Mouse (Mus musculus) cerebellum, postnatal 14 days (tissue): ENCODE measurements around the gene Gm2663.
"Not testable (repeated sequence)": the region's sequence is repeated elsewhere in the genome, so short reads cannot be mapped to it uniquely, and the experiment has no call there.

Experiments used
- DNase-seq, 2 experiments: peaks; one replicate each; pipeline ENCODE4 v3.0.0; 2021; ENCODE audit warnings: mixed read lengths in 2 of 2

Gene Gm2663

DNA sequence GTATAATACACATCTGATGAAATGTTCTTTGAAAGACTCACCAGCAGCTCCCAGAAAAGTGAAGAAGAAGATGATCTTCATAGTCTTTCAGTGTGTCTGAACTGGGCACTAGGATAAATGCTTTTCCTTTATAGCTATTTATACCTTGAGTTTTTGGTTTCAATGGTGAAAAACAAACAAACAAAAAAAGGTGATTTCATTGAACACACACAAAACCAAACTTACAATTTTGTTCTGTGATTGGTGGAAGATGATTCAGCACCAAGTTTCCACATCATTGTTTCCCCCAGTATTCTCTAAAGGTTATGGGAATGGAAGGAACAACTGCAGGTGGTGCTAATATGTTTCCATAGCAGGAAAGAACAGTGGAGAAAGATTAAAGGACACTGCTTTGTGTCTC is at the start of gene Gm2663:
Gene Gm2663 (minus strand): TSS at position 101 of the 400 bp plus-strand sequence.
- not testable (repeated sequence) for DNase-seq

GRCm38 (mm10) chr6:41048602-41049001 is 49.3 kb upstream of the Gm2663 start:
- no peak for DNase-seq

GRCm38 (mm10) chr6:41047961-41048360 is 48.7 kb upstream of the Gm2663 start:
- DNase-seq = no peak

GRCm38 (mm10) chr6:41047202-41047601 is 47.9 kb upstream of the Gm2663 start:
- DNase-seq = no peak

DNA sequence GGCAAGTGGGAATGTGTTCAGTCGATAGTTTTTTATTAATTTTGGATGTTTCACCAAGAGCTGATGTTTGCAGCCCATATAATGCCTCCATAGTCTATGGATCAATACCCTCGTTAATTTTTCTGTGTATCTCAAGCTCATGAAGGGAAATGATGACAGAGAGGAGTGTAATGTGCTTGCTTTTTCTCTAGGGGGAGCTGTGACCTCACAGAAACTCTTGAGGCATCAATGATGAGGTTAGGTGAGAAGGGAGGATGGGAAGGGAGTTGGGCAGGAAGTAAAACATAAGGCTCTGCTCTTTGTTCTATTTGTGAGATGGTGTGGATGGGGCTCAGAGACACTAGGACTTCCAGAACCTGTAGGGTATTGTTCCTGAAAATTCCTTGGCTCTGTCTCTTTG is 47.3 kb upstream of the Gm2663 start:
- DNase-seq = no peak

DNA sequence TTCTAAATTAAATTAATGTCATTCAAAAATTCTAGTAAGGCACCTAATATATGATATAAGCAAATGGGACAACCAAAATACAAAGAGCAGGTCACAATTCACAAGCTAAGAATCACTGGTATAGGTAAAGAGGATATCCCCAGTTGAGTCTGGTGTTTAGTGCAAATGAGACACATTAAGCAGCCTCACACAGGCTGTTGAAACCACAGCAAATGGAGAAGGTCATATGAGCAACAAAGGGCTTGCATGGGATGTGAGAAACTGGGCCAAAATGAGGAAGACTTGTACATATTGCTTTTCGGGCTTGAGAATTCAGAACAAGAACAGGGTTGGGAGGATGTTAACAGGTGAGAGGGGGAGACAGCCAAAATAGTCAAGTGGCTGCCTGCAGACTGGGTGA is 45.5 kb upstream of the Gm2663 start:
- DNase-seq = no peak

GRCm38 (mm10) chr6:41044314-41044713 is 45.0 kb upstream of the Gm2663 start:
- no peak for DNase-seq

GRCm38 (mm10) chr6:41035409-41035808 is 36.1 kb upstream of the Gm2663 start, which contains the start of gene 2210010C04Rik:
Gene 2210010C04Rik, minus strand, starts transcription at chr6:41035509.
- no peak for DNase-seq

DNA sequence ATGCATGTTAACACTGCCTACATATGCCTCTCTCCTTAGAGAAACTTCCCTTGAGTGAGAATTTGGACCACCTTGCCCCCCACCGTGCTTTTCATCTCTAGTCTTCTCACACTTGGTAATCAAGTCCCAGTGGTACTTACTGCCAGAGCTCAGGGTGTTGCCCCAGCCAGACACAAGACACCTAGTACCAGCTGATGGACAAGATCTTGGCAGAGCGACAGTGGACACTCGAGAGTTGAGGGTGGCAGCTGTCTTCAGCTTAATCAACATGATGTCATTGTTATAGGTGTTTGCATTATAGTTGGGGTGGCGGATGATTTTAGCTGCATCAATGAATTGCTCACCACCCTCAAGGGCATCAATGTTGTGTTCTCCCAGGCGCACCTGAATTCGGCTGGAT is 33.5 kb upstream of the Gm2663 start:
- no peak for DNase-seq

DNA sequence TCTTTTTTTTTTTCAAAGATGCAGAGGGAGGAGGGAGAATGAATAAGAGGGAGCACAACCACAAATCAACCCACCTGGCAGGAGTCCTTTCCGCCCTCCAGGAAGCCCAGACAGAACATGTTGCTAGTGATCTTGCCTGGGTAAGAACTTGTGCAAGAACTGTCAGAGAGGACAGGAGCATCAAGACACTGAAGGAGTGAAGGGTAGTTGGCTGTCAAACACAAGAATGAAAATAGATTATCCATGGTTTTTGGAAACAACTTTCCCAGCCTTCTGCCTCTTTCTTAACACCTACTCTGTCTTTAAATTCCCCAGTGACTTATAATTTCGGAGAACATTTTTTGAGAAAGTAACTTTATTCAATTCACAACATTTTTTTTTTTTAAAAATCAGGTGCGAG is 33.0 kb upstream of the Gm2663 start:
- DNase-seq = no peak

GRCm38 (mm10) chr6:41030821-41031220 is 31.5 kb upstream of the Gm2663 start:
- no peak for DNase-seq

GRCm38 (mm10) chr6:41027053-41027452 is 27.8 kb upstream of the Gm2663 start:
- peak; percentile 2 to 11 for DNase-seq

GRCm38 (mm10) chr6:41025873-41026650 is 26.8 kb upstream of the Gm2663 start:
- DNase-seq = no peak

DNA sequence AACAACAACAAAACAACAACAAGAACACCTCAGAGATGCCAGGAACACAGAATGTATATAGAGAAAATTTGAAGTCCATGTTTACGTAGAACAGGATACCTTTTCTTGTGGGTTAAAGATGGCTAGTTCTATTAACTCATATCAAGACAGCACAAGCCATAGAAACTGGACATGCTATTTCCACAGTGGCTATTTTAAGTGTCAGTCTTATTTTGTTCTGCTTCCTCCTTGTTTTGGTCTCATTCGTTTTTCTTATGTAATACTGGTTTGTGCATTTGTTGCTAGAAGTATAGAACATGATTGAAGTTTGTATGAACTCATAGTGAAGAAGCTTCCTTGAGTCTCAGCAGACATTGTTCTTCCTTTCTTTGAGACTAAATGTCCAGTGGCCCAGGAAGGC is 19.9 kb upstream of the Gm2663 start:
- DNase-seq = no peak

DNA sequence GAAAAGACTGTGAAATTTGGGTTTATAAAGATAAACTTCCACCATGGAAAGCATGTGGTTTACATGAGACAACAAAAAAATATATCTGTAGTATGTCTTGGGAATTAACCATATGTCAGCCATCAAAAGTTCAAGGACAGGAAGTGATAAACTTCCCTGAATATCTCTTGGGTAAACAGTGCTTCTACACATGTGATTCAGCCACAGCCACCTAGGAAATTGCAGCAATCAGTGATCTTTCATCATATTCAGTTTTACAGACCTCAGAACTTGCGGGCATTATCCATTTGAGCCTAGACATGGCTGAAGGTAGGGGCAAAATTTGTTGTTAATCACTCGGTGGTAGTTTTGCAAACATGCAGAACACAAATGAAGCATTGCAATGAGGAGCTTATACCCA is 19.4 kb upstream of the Gm2663 start:
- DNase-seq = no peak

GRCm38 (mm10) chr6:41015065-41015464 is 15.8 kb upstream of the Gm2663 start:
- no peak for DNase-seq

GRCm38 (mm10) chr6:40964454-40964853 is 34.8 kb downstream of the Gm2663 start, which contains the start of gene 1810009J06Rik:
Gene 1810009J06Rik, plus strand, starts transcription at chr6:40964754.
- DNase-seq = not testable (repeated sequence)

DNA sequence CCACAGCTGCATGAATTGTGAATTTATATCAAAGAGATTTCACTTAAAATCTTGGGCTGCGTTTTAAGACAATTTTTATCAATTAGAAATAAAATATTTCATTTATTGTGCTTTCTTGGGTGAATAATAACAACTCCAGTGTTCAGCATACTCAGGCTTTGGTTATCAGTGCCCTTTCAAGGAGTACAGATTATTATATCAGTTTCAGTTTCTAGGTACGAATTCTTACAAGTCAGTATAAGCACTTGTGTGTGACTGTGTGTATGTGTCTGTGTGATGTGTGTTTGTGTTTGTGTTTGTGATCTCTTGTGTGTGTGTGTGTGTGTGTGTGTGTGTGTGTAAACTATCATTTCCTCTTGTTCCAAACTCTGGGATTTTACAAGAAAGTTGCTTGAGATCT is 45.6 kb downstream of the Gm2663 start:
- DNase-seq = no peak

DNA sequence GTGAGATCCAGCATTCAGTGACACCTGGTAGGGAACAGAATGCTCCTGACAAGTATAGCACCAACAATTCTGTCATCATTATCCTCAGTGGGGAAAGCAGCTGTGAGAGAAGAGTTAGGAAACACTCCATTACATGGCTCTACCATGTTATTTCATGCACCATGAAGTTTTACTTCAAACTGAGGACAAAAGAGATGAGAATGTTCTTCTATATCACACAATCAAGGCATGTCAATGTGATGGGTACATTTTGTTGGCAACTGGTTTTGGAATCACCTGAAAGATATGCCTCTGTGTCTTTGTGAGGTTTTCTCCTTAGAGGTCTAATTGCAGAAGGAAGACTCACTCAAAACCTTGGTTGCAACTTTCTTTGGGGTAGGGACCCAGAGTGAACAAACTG is 47.5 kb downstream of the Gm2663 start, which contains the start of gene Gm4744:
Gene Gm4744 (minus strand): TSS at position 101 of the 400 bp plus-strand sequence.
- no peak for DNase-seq
